Mouse (Mus musculus) lung, adult 2 months (tissue): ENCODE measurements around the gene Il17d.

Experiments used
- CTCF ChIP-seq: fragments of 200-500 bp; IDR thresholded peaks from 2 replicates; pipeline ENCODE4 v1.5.1; 2011; ENCODE audit warnings: mild to moderate bottlenecking, low read length, control low read depth; ENCODE audit not compliant: insufficient read depth
- POLR2A ChIP-seq: fragments of 200-500 bp; IDR thresholded peaks from 2 replicates; pipeline ENCODE4 v1.6.1; 2011; ENCODE audit warnings: low read depth, mild to moderate bottlenecking, control low read depth, low read length, borderline replicate concordance; ENCODE audit errors: extremely low read depth

GRCm38 (mm10) chr14:57493840-57494239 is 30.7 kb upstream of the Il17d start:
- TF ChIP-seq POLR2A (no peak), CTCF (no peak)
